9 mouse cellular contexts compared by ENCODE assay signal in genomic region chr2:28756201-28756600, GRCm38 (mm10). TPM values are rescaled to one million over a fixed set of nuclear protein-coding genes. Genes with fewer than 3 reads are reported as not detected.
A peak's percentile ranks its signal among the peaks of the same experiment; 100 is the strongest.
DNase-seq lines count a peak whose midpoint lies in the region; ATAC-seq and TF ChIP-seq lines count a peak whose summit lies in the region.
"Had no signal": no experiment of that assay in that cellular context is flagged by ENCODE, and none has a peak within 500 bp of the region (broad histone marks: within the 10 kb centered on the region; RNA-seq: fewer than 3 reads in every experiment).

No protein-coding gene starts in this region.

- H3K27me3 ChIP-seq in kidney, embryonic 16.5 days (ENCODE audit: insufficient read depth, low read length): peaks cover 25% of the 10 kb centered on the region
- peaks cover 39% of the 10 kb centered on the region for H3K27me3 ChIP-seq in G1E (ENCODE audit: insufficient read depth, low read length)
- H3K27me3 ChIP-seq in heart, embryonic 13.5 days (replicated peaks): peaks cover 69% of the 10 kb centered on the region

- 32% methylated on average over 4 of the region's 4 CpGs for WGBS in kidney, embryonic 16.5 days
- 37% methylated on average over 4 of the region's 4 CpGs for WGBS in heart, embryonic 13.5 days

- no peak for TF ChIP-seq CTCF in G1E (IDR thresholded peaks at IDR 0.05; ENCODE audit: low read depth, low read length)

- H3K9ac ChIP-seq in kidney, embryonic 16.5 days (replicated peaks; ENCODE audit: low read length): no peak overlapping the region
- H3K9ac ChIP-seq in heart, embryonic 13.5 days: 0 out of 2 replicates have a peak overlapping the region, but pooled peaks have one; percentile 8

- DNase-seq in kidney, adult 11 months: peak; percentile 19
- peak; percentile 48 for DNase-seq in G1E (ENCODE audit: low spot score)
- peak; percentile 81 to 83 for DNase-seq in cerebellum, postnatal 10 days
- DNase-seq in left cerebral cortex, postnatal 10 days (ENCODE audit: extremely low spot score in 1 of 2, low spot score in 2 of 2): peak; percentile 12 to 68
- peak; percentile 67 for DNase-seq in naive thymus-derived CD4-positive, alpha-beta T cell, adult 2 months (ENCODE audit: low read depth)

- peaks cover 14% of the 10 kb centered on the region for H3K4me1 ChIP-seq in kidney, embryonic 16.5 days (ENCODE audit: insufficient read depth, low read length)
- peaks cover 5% of the 10 kb centered on the region; the same call in 1 of the 2 replicates for H3K4me1 ChIP-seq in G1E (ENCODE audit: insufficient read depth, low read depth, low read length)
- H3K4me1 ChIP-seq in heart, embryonic 13.5 days: peaks cover 23% of the 10 kb centered on the region

- H3K4me2 ChIP-seq in kidney, embryonic 16.5 days (replicated peaks; ENCODE audit: low read depth, low read length): no peak overlapping the region
- H3K4me2 ChIP-seq in heart, embryonic 13.5 days: no peak overlapping the region

- no peak overlapping the region for H3K4me3 ChIP-seq in kidney, embryonic 16.5 days (ENCODE audit: low read length)
- H3K4me3 ChIP-seq in G1E (ENCODE audit: low read depth, low read length): no peak overlapping the region
- H3K4me3 ChIP-seq in heart, embryonic 13.5 days: no peak overlapping the region
- H3K4me3 ChIP-seq: myocyte had no signal

- intact Hi-C loops in left cerebral cortex, postnatal 10 days (cut with DNase I): loop anchor here (2.0 to 5.0 kb wide), 4 partner anchors 51 to 297 kb away; no protein-coding TSS in a partner anchor

- no peaks in the 10 kb centered on the region for H3K9me3 ChIP-seq in kidney, embryonic 16.5 days (ENCODE audit: low read length)
- no peaks in the 10 kb centered on the region for H3K9me3 ChIP-seq in G1E (replicated peaks)
- H3K9me3 ChIP-seq in heart, embryonic 13.5 days: no peaks in the 10 kb centered on the region

- no peaks in the 10 kb centered on the region for H3K36me3 ChIP-seq in kidney, embryonic 16.5 days (ENCODE audit: insufficient read depth, low read length)
- H3K36me3 ChIP-seq in G1E (replicated peaks): no peaks in the 10 kb centered on the region
- H3K36me3 ChIP-seq in heart, embryonic 13.5 days: no peaks in the 10 kb centered on the region

- H3K27ac ChIP-seq in kidney, embryonic 16.5 days (ENCODE audit: low read length): no peak overlapping the region
- H3K27ac ChIP-seq in heart, embryonic 13.5 days (replicated peaks): no peak overlapping the region

- no peak for ATAC-seq in kidney, embryonic 16.5 days (ENCODE audit: low FRiP score, low TSS enrichment)
- no peak for ATAC-seq in G1E (ENCODE audit: extremely low read depth, insufficient number of reproducible peaks, low FRiP score, poor library complexity, severe bottlenecking)
- no peak for ATAC-seq in heart, embryonic 13.5 days (ENCODE audit: extremely low read depth, insufficient number of reproducible peaks, low FRiP score, low TSS enrichment)
- ATAC-seq in monocyte, adult 5-6 weeks (replicated peaks; ENCODE audit: insufficient number of reproducible peaks, low FRiP score, low TSS enrichment, poor library complexity, severe bottlenecking): no peak

RNA-seq across cellular contexts. Expression of gene Ak8, which starts 56.2 kb away (rescaled TPM):
- 0.94 and 1.2 TPM in 2 replicates for polyA plus RNA-seq in kidney, embryonic 16.5 days (2015; fragmentation: Nextera tagmentation; extraction: Ambion mirVana)
- total RNA-seq in G1E (2014; fragmentation: Nextera tagmentation) (9.3 and 14.8 TPM in 2 replicates), G1E (2017) (2.8 and 3.5 TPM in 2 replicates)
- 0.38 and 0.41 TPM in 2 replicates for polyA plus RNA-seq in G1E (2012)
- 0.37 and 0.90 TPM in 2 replicates for polyA plus RNA-seq in heart, embryonic 13.5 days (2015; fragmentation: Nextera tagmentation; extraction: Ambion mirVana)
- total RNA-seq in left cerebral cortex, postnatal 10 days (2021): 1 to 10 TPM; 1.2 to 2.0 TPM
- total RNA-seq in monocyte, adult 5-6 weeks (2017): 0.39 to 1.6 TPM in 2 of 3 replicates, not detected in the other

RNA-seq across cellular contexts. Expression of gene Spaca9, which starts 56.7 kb away (rescaled TPM):
- 2.3 and 2.7 TPM in 2 replicates for polyA plus RNA-seq in kidney, embryonic 16.5 days (2015; fragmentation: Nextera tagmentation; extraction: Ambion mirVana)
- total RNA-seq in G1E (2014; fragmentation: Nextera tagmentation) (5.6 and 7.9 TPM in 2 replicates), G1E (2017) (15.4 and 22.3 TPM in 2 replicates)
- polyA plus RNA-seq in G1E (2012): 1.4 and 1.8 TPM in 2 replicates
- 0.59 and 1.2 TPM in 2 replicates for polyA plus RNA-seq in heart, embryonic 13.5 days (2015; fragmentation: Nextera tagmentation; extraction: Ambion mirVana)
- total RNA-seq in left cerebral cortex, postnatal 10 days (2021): under 1 TPM in 1 of 2 experiments, not detected in 1; 0.60 TPM
- total RNA-seq in monocyte, adult 5-6 weeks (2017): 1.3 to 10.1 TPM (median 3.3 TPM) in 3 replicates

Comparison
In these comparisons a context has a peak if more than half of its experiments do, and no peak if none do; other contexts are left out.
1. DNase-seq: peak in every context shown above with its lines; median percentile 82 in cerebellum, postnatal 10 days; 67 in naive thymus-derived CD4-positive, alpha-beta T cell, adult 2 months; 48 in G1E; 40 in left cerebral cortex, postnatal 10 days; 19 in kidney, adult 11 months.